Mouse (Mus musculus) embryonic facial prominence, embryonic 14.5 days (tissue): ENCODE results near the gene Hoxc11. TPM values are rescaled to one million over a fixed set of nuclear protein-coding genes. Genes with fewer than 3 reads are reported as not detected.

Experiments used
- microRNA-seq: library from miRNA; unstranded; fragments of <30 nt; microRNA quantifications from one replicate; pipeline ENCODE4, GENCODE M21; 2016; ENCODE audit warnings: borderline number of aligned reads
- polyA plus RNA-seq: library from polyadenylated mRNA; unstranded; fragments of >200 nt; fragmentation: Nextera tagmentation; extraction: Ambion mirVana; gene quantifications from 2 replicates; pipeline ENCODE4 v1.2.1, GENCODE M21; 2014

Hoxc11 gene
- polyA plus RNA-seq, 1 experiment from 2014 or later: not detected

Small RNA genes within 50 kb of the gene (microRNA-seq; reads per million reads assigned to microRNA genes)
- gene Mir196a-2: 2.7 reads per million, percentile 13 among the genes with 10 or more reads in this experiment

Other genes with a start within 250 kb of the Hoxc11 start
- gene Calcoco1, start 232.2 kb upstream of the Hoxc11 start, polyA plus RNA-seq: 51.1 and 51.9 TPM in 2 replicates
- 0.89 and 1.1 TPM in 2 replicates for gene Hoxc13, start 33.3 kb upstream of the Hoxc11 start, polyA plus RNA-seq
- gene Hoxc12, start 17.7 kb upstream of the Hoxc11 start, polyA plus RNA-seq: not detected in 2 replicates
- not detected in 2 replicates for gene Hoxc10, start 12.4 kb downstream of the Hoxc11 start, polyA plus RNA-seq
- gene Hoxc5, start 13.0 kb downstream of the Hoxc11 start, polyA plus RNA-seq: 0.96 and 2.8 TPM in 2 replicates
- gene Hoxc9, start 22.0 kb downstream of the Hoxc11 start, polyA plus RNA-seq: not detected in 2 replicates
- 0.14 TPM in 1 of 2 replicates, not detected in the other for gene Hoxc8, start 36.2 kb downstream of the Hoxc11 start, polyA plus RNA-seq
- 0.25 and 0.93 TPM in 2 replicates for gene Hoxc6, start 43.8 kb downstream of the Hoxc11 start, polyA plus RNA-seq
- 2.5 and 4.0 TPM in 2 replicates for gene Hoxc4, start 64.5 kb downstream of the Hoxc11 start, polyA plus RNA-seq
- gene Smug1, start 212.7 kb downstream of the Hoxc11 start, polyA plus RNA-seq: 14.9 and 18.4 TPM in 2 replicates